Mouse (Mus musculus): Measurements from ENCODE around the gene Shb. TPM values are rescaled to one million over a fixed set of nuclear protein-coding genes. Genes with fewer than 3 reads are reported as not detected.

Gene Shb
- polyA plus RNA-seq, 1 experiment from 2014 or later, result 3.5 TPM

GRCm38 (mm10) chr4:45493118-45493517, 39.2 kb downstream of the Shb start:
- Histone ChIP-seq H3K9ac (ENCODE audit: low read depth, low read length) (no peak overlapping the region), H3K27me3 (ENCODE audit: control insufficient read depth, insufficient read depth, low read depth, low read length) (no peaks in the 10 kb centered on the region; the same call in 1 of the 2 replicates), H3K27ac (ENCODE audit: low read length) (no peak overlapping the region), H3K9me3 (replicated peaks; ENCODE audit: control insufficient read depth, low read length, poor library complexity, severe bottlenecking) (no peaks in the 10 kb centered on the region), H3K4me3 (ENCODE audit: low read depth, low read length) (no peak overlapping the region), H3K36me3 (ENCODE audit: control insufficient read depth, insufficient read depth, low read length) (no peaks in the 10 kb centered on the region), H3K4me1 (ENCODE audit: control insufficient read depth, insufficient read depth, low read length) (peaks cover 59% of the 10 kb centered on the region), H3K4me2 (ENCODE audit: low read length) (no peak overlapping the region)
- no peak for ATAC-seq
- WGBS, result 16% methylated on average over 7 of the region's 7 CpGs

GRCm38 (mm10) chr4:45492681-45493081, 39.6 kb downstream of the Shb start:
- ATAC-seq, result no peak
- 49% methylated on average over 5 of the region's 5 CpGs for WGBS
- H3K4me3 ChIP-seq (ENCODE audit: low read depth, low read length), result no peak overlapping the region
- H3K27ac ChIP-seq (ENCODE audit: low read length), result no peak overlapping the region
- H3K4me1 ChIP-seq (ENCODE audit: control insufficient read depth, insufficient read depth, low read length), result peaks cover 55% of the 10 kb centered on the region
- H3K4me2 ChIP-seq (ENCODE audit: low read length), result no peak overlapping the region
- no peaks in the 10 kb centered on the region; the same call in 1 of the 2 replicates for H3K27me3 ChIP-seq (ENCODE audit: control insufficient read depth, insufficient read depth, low read depth, low read length)
- H3K9ac ChIP-seq (ENCODE audit: low read depth, low read length), result no peak overlapping the region
- H3K9me3 ChIP-seq (replicated peaks; ENCODE audit: control insufficient read depth, low read length, poor library complexity, severe bottlenecking), result no peaks in the 10 kb centered on the region
- H3K36me3 ChIP-seq (ENCODE audit: control insufficient read depth, insufficient read depth, low read length), result no peaks in the 10 kb centered on the region

GRCm38 (mm10) chr4:45491685-45492601, 40.3 kb downstream of the Shb start:
- ATAC-seq, result no peak
- Histone ChIP-seq H3K9ac (ENCODE audit: low read depth, low read length) (no peak overlapping the region), H3K4me3 (ENCODE audit: low read depth, low read length) (no peak overlapping the region), H3K36me3 (ENCODE audit: control insufficient read depth, insufficient read depth, low read length) (no peaks in the 10 kb centered on the region), H3K27me3 (ENCODE audit: control insufficient read depth, insufficient read depth, low read depth, low read length) (no peaks in the 10 kb centered on the region; the same call in 1 of the 2 replicates), H3K4me1 (ENCODE audit: control insufficient read depth, insufficient read depth, low read length) (peaks cover 54% of the 10 kb centered on the region), H3K4me2 (ENCODE audit: low read length) (no peak overlapping the region), H3K9me3 (replicated peaks; ENCODE audit: control insufficient read depth, low read length, poor library complexity, severe bottlenecking) (no peaks in the 10 kb centered on the region), H3K27ac (ENCODE audit: low read length) (no peak overlapping the region)
- 55% methylated on average over 16 of the region's 16 CpGs for WGBS

- Histone ChIP-seq H3K27ac (ENCODE audit: low read length) (no peak overlapping the region), H3K27me3 (ENCODE audit: control insufficient read depth, insufficient read depth, low read depth, low read length) (no peaks in the 10 kb centered on the region; the same call in 1 of the 2 replicates), H3K9me3 (replicated peaks; ENCODE audit: control insufficient read depth, low read length, poor library complexity, severe bottlenecking) (no peaks in the 10 kb centered on the region), H3K36me3 (ENCODE audit: control insufficient read depth, insufficient read depth, low read length) (no peaks in the 10 kb centered on the region), H3K4me3 (ENCODE audit: low read depth, low read length) (no peak overlapping the region), H3K4me1 (ENCODE audit: control insufficient read depth, insufficient read depth, low read length) (peaks cover 54% of the 10 kb centered on the region), H3K4me2 (ENCODE audit: low read length) (no peak overlapping the region), H3K9ac (ENCODE audit: low read depth, low read length) (no peak overlapping the region)
- 46% methylated on average over 6 of the region's 6 CpGs for WGBS
- ATAC-seq, result no peak
Measured at GRCm38 (mm10) chr4:45491119-45491679, 41.1 kb downstream of the Shb start.

- H3K4me3 ChIP-seq (ENCODE audit: low read depth, low read length), result no peak overlapping the region
- no peaks in the 10 kb centered on the region for H3K9me3 ChIP-seq (replicated peaks; ENCODE audit: control insufficient read depth, low read length, poor library complexity, severe bottlenecking)
- peaks cover 53% of the 10 kb centered on the region for H3K4me1 ChIP-seq (ENCODE audit: control insufficient read depth, insufficient read depth, low read length)
- WGBS, result 10% methylated on average over 8 of the region's 8 CpGs
- no peak overlapping the region for H3K9ac ChIP-seq (ENCODE audit: low read depth, low read length)
- no peaks in the 10 kb centered on the region for H3K36me3 ChIP-seq (ENCODE audit: control insufficient read depth, insufficient read depth, low read length)
- H3K27me3 ChIP-seq (ENCODE audit: control insufficient read depth, insufficient read depth, low read depth, low read length), result no peaks in the 10 kb centered on the region; the same call in 1 of the 2 replicates
- no peak overlapping the region for H3K4me2 ChIP-seq (ENCODE audit: low read length)
- ATAC-seq, result no peak
- no peak overlapping the region for H3K27ac ChIP-seq (ENCODE audit: low read length)
Measured at GRCm38 (mm10) chr4:45490036-45490752, 42.1 kb downstream of the Shb start.

GRCm38 (mm10) chr4:45489141-45490035, 42.9 kb downstream of the Shb start:
- 0 out of 2 replicates have a peak overlapping the region, but pooled peaks have one; percentile 12 for H3K27ac ChIP-seq (ENCODE audit: low read length)
- no peak overlapping the region for H3K4me3 ChIP-seq (ENCODE audit: low read depth, low read length)
- no peaks in the 10 kb centered on the region for H3K36me3 ChIP-seq (ENCODE audit: control insufficient read depth, insufficient read depth, low read length)
- H3K9me3 ChIP-seq (replicated peaks; ENCODE audit: control insufficient read depth, low read length, poor library complexity, severe bottlenecking), result no peaks in the 10 kb centered on the region
- peaks cover 46% of the 10 kb centered on the region for H3K4me1 ChIP-seq (ENCODE audit: control insufficient read depth, insufficient read depth, low read length)
- no peak overlapping the region for H3K9ac ChIP-seq (ENCODE audit: low read depth, low read length)
- 26% methylated on average over 18 of the region's 18 CpGs for WGBS
- H3K4me2 ChIP-seq (ENCODE audit: low read length), result no peak overlapping the region
- no peaks in the 10 kb centered on the region for H3K27me3 ChIP-seq (ENCODE audit: control insufficient read depth, insufficient read depth, low read depth, low read length)
- ATAC-seq, result no peak

- no peak overlapping the region for H3K4me3 ChIP-seq (ENCODE audit: low read depth, low read length)
- no peak overlapping the region for H3K9ac ChIP-seq (ENCODE audit: low read depth, low read length)
- no peak overlapping the region for H3K27ac ChIP-seq (ENCODE audit: low read length)
- H3K36me3 ChIP-seq (ENCODE audit: control insufficient read depth, insufficient read depth, low read length), result no peaks in the 10 kb centered on the region
- H3K4me2 ChIP-seq (ENCODE audit: low read length), result no peak overlapping the region
- H3K27me3 ChIP-seq (ENCODE audit: control insufficient read depth, insufficient read depth, low read depth, low read length), result no peaks in the 10 kb centered on the region
- no peaks in the 10 kb centered on the region for H3K9me3 ChIP-seq (replicated peaks; ENCODE audit: control insufficient read depth, low read length, poor library complexity, severe bottlenecking)
- 37% methylated on average over 6 of the region's 6 CpGs for WGBS
- peaks cover 31% of the 10 kb centered on the region for H3K4me1 ChIP-seq (ENCODE audit: control insufficient read depth, insufficient read depth, low read length)
- ATAC-seq, result no peak
Measured at GRCm38 (mm10) chr4:45487681-45488081, 44.6 kb downstream of the Shb start.

- no peak overlapping the region for H3K4me3 ChIP-seq (ENCODE audit: low read depth, low read length)
- H3K4me1 ChIP-seq (ENCODE audit: control insufficient read depth, insufficient read depth, low read length), result peaks cover 10% of the 10 kb centered on the region
- no peaks in the 10 kb centered on the region for H3K9me3 ChIP-seq (replicated peaks; ENCODE audit: control insufficient read depth, low read length, poor library complexity, severe bottlenecking)
- no peak overlapping the region for H3K4me2 ChIP-seq (ENCODE audit: low read length)
- H3K27ac ChIP-seq (ENCODE audit: low read length), result no peak overlapping the region
- H3K36me3 ChIP-seq (ENCODE audit: control insufficient read depth, insufficient read depth, low read length), result no peaks in the 10 kb centered on the region
- H3K27me3 ChIP-seq (ENCODE audit: control insufficient read depth, insufficient read depth, low read depth, low read length), result no peaks in the 10 kb centered on the region
- 80% methylated on average over 5 of the region's 5 CpGs for WGBS
- no peak for ATAC-seq
- H3K9ac ChIP-seq (ENCODE audit: low read depth, low read length), result no peak overlapping the region
Measured at GRCm38 (mm10) chr4:45485024-45485423, 47.2 kb downstream of the Shb start.
